Mouse (Mus musculus): ENCODE data around the gene Foxf2.

Foxf2 gene

GRCm38 (mm10) chr13:31626183-31626801, 676 bp downstream of the Foxf2 start:
- no peak for DNase-seq (ENCODE audit: low spot score)

- DNase-seq (ENCODE audit: low spot score), result no peak
Observed at GRCm38 (mm10) chr13:31626991-31627625, 1.5 kb downstream of the Foxf2 start.

- no peak for DNase-seq (ENCODE audit: low spot score)
Observed at GRCm38 (mm10) chr13:31627864-31628690, 2.5 kb downstream of the Foxf2 start.

GRCm38 (mm10) chr13:31628691-31629180, 3.1 kb downstream of the Foxf2 start:
- DNase-seq (ENCODE audit: low spot score), result no peak

- no peak for DNase-seq (ENCODE audit: low spot score)
Observed at GRCm38 (mm10) chr13:31629321-31629851, 3.8 kb downstream of the Foxf2 start.

GRCm38 (mm10) chr13:31630051-31630450, 4.4 kb downstream of the Foxf2 start:
- DNase-seq (ENCODE audit: low spot score), result no peak

- no peak for DNase-seq (ENCODE audit: low spot score)
Observed at GRCm38 (mm10) chr13:31630551-31630950, 4.9 kb downstream of the Foxf2 start.

- DNase-seq (ENCODE audit: low spot score), result no peak
Observed at GRCm38 (mm10) chr13:31631291-31631690, 5.7 kb downstream of the Foxf2 start.

- DNase-seq (ENCODE audit: low spot score), result peak; percentile 82
Observed at GRCm38 (mm10) chr13:31632450-31632849, 6.8 kb downstream of the Foxf2 start.

GRCm38 (mm10) chr13:31633259-31633658, 7.6 kb downstream of the Foxf2 start:
- DNase-seq (ENCODE audit: low spot score), result no peak

GRCm38 (mm10) chr13:31635546-31635945, 9.9 kb downstream of the Foxf2 start:
- DNase-seq (ENCODE audit: low spot score), result no peak

- no peak for DNase-seq (ENCODE audit: low spot score)
Observed at GRCm38 (mm10) chr13:31641517-31641916, 15.9 kb downstream of the Foxf2 start.

- no peak for DNase-seq (ENCODE audit: low spot score)
Observed at GRCm38 (mm10) chr13:31652131-31652745, 26.6 kb downstream of the Foxf2 start.

GRCm38 (mm10) chr13:31656249-31656648, 30.6 kb downstream of the Foxf2 start:
- no peak for DNase-seq (ENCODE audit: low spot score)

- no peak for DNase-seq (ENCODE audit: low spot score)
Observed at GRCm38 (mm10) chr13:31658212-31658611, 32.6 kb downstream of the Foxf2 start.

GRCm38 (mm10) chr13:31658963-31659362, 33.3 kb downstream of the Foxf2 start:
- DNase-seq (ENCODE audit: low spot score), result peak; percentile 60

GRCm38 (mm10) chr13:31661211-31661610, 35.6 kb downstream of the Foxf2 start:
- no peak for DNase-seq (ENCODE audit: low spot score)

- DNase-seq (ENCODE audit: low spot score), result no peak
Observed at GRCm38 (mm10) chr13:31665376-31665775, 39.8 kb downstream of the Foxf2 start.

- DNase-seq (ENCODE audit: low spot score), result no peak
Observed at GRCm38 (mm10) chr13:31667919-31668524, 42.4 kb downstream of the Foxf2 start.

GRCm38 (mm10) chr13:31672093-31672492, 46.5 kb downstream of the Foxf2 start:
- DNase-seq (ENCODE audit: low spot score), result no peak
